Mouse (Mus musculus) adrenal gland, postnatal 36 days (tissue): ENCODE data around the gene Socs7. TPM values are rescaled to one million over a fixed set of nuclear protein-coding genes. Genes with fewer than 3 reads are reported as not detected.
A peak's percentile ranks its signal among the peaks of the same experiment; 100 is the strongest.
"Not testable (repeated sequence)": the region's sequence is repeated elsewhere in the genome, so short reads cannot be mapped to it uniquely, and the experiment has no call there.

Experiments used
- DNase-seq, 2 experiments: peaks; one replicate each; pipeline ENCODE4 v3.0.0; 2021; ENCODE audit warnings: mixed read lengths in 1 of 2
- long read RNA-seq, 2 experiments: library from polyadenylated mRNA; stranded (forward); transcript quantifications; one replicate each; pipeline ENCODE4 v2.0.0; 2021; ENCODE audit warnings: borderline sequencing depth in 2 of 2
- total RNA-seq, 2 experiments: library from RNA; stranded (reverse); gene quantifications; 2 replicates each; pipeline ENCODE4 v1.2.3; 2021

Socs7 gene
- 10 to 100 TPM; 20.6 to 22.1 TPM for total RNA-seq
- long read RNA-seq, experiment 1, partial matches to known transcripts, result 1 of 9 reads
- long read RNA-seq, experiment 1, other reads (novel, unspliced or antisense), result 8 of 9 reads
- long read RNA-seq, experiment 2, partial matches to known transcripts, result 1 of 6 reads
- long read RNA-seq, experiment 2, other reads (novel, unspliced or antisense), result 5 of 6 reads

DNA sequence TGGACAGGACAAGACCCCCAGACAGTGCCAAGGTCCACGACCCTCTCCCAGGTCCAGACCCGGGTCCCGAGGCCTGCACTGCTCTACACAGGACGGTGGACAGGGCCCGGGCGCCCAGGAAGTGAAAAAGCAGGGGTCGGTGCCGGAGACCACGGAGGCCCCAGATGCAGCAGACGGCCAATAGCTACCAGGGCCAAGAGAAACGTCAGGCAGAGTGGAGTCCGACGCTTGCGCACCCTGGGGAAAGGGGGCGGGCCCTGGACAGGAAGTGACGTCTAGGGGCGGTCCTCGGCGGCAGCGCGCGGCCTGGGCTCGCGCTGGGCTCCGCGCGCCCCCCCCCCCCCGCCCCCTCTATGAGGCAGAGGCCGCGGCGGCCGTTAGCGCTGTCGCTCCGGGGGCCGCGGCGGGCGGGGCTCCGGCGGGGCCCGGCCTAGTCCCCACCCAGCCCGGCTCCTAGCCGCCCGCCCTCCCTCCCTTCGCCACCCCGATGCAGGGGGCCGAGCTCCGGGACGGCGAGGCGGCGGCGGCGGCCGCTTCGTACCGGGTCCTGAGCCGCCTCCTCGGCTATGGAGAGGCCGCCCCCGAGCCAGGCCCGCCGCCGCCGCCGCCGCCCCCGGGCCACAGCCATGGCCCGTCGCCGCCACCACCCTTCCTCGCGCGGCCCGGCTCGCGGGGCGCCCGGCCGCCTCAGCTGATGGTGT is at the start of gene Socs7:
Socs7 (plus strand) TSS at position 604 of the 701 bp plus-strand sequence.
- DNase-seq, result peak; percentile 96 to 98

DNA sequence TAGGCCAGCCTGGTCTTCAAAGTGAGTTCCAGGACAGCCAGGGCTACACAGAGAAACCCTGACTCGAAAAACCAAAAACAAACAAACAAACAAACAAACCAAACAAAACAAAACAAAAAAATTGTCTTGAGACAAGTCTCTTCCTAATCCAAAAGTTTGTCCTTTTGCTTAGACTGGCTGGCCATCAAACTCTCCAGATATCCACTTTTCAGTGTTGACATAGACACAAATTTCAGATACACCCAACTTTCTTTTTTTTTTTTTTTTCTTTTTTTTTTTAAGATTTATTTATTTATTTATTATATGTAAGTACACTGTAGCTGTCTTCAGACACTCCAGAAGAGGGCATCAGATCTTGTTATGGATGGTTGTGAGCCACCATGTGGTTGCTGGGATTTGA is 49.5 kb upstream of the Socs7 start:
- DNase-seq, result not testable (repeated sequence)

DNA sequence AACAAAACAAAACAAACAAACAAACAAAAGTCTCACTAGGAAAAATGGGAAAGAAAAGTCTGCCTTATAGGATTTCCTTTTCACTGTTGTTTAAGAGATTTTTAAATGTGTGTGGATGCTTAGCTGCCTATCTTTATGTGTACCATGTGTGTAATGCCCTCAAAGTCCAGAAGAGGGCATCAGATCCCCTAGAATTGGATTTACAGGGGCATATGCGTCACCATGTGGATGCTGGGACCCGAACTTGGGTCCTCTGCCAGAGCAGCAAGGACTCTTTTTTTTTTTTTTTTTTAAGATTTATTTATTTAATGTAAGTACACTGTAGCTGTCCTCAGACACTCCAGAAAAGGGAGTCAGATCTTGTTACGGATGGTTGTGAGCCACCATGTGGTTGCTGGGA is 48.2 kb upstream of the Socs7 start:
- DNase-seq, result no peak

DNA sequence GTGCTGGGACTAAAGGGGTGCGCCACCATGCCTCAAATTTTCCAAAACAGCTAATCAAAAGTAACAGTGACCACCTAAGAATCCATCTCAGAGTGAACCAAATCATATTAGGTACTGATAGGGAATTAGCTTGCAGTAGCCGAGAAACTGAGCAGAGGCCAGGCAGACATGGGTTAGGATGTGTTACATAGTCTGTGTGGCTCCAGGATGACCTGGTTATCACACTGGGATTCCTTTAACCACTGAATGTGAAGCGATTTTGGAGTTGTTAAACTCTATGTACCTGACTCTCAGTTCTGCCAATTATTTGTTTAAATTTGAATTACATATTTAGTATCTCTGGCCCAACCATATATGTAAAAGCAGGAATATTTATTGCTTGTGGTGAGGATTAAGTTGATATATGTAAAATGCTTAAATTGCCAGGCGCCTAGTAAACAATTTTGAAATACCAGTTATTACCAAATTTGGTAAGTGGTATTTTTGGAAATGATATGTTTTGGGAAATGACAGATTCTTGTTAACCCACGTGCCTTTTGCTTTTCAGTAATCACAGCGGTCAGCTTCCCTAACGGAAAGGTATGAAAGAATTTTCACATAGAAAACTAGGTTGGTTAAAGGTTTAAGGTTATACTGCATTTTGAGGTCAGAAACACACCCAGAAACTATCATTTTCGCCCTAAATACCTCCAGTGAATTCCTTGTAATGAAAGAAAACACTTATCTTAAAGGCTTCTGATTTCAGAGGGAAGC is 47.4 kb upstream of the Socs7 start:
- DNase-seq, result no peak

DNA sequence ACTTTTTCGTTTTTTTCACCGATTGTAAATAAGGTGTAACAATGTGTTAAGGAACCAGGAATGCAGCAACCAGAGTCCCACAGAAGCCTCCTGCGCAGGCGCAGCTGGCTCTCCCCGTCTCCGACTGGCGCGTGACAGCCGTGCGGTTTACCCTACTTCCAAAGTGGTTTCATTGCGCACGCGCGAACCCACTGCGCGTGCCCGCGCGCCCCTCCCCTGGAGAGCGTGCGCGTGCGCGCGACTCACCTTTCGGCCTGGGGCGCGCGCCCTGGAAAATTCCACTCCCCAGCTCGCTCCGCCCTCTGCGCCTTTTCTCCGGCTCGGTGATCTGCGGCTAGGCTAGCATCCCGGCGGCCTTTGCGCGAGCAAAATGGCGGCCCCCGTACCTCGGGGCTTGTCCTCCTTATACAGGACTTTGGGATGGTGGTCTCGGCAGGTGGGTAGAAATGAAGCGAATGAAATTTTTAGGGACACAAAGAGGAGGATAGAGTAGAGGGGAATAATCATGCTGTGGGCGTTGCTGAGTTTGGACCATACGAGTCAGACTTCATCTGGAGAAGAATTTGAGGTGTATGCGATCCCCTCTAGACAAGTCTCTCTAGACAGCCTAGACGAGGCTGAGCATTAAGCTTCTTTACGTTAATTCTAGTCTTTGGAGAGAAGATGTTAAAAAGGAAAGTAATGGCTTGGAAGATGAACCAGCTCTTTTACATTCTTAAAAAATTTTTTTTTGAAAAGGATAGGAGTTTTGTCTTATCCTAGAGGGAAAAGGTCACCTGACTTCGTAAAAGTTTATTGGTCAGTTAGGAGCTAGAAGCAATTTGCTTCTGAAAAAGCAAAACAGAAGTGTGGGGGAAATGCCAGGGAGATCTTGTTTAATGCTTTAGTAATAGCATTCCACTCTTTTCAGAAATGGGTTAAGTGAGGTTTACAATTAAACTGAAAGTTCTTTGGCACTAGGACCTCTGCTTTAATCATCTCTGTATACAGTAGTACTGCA is 46.5 kb upstream of the Socs7 start, which contains the start of gene Mrpl45:
Mrpl45 (plus strand) TSS at position 213 of the 1,000 bp plus-strand sequence.
- DNase-seq, result peak; percentile 99

DNA sequence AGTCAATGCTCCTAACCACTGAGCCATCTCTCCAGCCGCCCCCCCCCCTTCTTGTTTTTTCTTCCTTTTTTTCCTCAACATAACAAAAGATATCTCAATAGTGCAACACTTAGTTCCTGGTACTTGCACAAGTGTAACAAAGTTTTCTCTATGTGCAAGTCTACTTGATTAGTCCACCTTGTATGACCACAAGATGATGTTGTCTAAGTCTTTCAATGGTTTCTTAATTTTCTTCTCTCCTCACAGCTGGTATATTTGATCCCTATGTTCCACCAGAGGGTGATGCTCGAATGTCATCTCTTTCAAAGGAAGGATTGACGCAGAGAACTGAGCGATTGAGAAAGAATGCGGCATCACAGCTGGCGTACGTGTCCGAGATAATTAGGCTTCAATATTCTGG is 41.2 kb upstream of the Socs7 start:
- no peak for DNase-seq

DNA sequence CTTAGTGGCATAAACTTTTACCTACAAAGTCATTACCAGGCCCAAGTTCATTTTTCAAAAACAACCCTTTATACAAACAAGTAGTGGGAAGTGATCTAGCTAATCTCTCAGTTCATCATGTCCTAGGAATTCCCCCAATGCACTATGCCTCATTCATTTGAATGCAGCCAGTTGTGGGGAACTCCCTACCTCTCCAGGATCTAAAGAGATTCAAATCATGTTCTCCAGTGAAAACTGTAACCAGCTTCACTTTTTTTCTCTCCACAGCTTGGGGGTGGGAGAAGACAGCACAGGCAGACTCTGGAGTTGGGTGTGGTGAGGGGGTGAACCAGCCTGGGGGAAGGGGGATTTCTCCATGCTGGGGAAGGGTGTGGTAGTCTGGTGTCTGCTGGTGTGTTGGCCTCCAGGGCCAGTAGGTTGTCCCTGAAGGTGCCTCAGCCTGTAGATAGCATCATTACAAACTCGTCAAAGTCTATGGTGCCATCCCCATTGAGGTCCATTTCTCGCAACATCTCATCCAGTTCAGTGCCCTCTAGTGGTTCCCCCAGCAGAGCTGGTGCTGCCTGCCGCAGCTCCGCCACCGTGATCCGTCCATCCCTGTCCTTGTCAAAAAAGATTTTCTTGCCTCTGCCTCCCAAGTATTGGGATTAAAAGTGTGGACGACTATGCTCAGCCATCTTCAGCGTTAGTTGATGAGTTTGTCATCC is 40.3 kb upstream of the Socs7 start:
- DNase-seq, result not testable (repeated sequence)

DNA sequence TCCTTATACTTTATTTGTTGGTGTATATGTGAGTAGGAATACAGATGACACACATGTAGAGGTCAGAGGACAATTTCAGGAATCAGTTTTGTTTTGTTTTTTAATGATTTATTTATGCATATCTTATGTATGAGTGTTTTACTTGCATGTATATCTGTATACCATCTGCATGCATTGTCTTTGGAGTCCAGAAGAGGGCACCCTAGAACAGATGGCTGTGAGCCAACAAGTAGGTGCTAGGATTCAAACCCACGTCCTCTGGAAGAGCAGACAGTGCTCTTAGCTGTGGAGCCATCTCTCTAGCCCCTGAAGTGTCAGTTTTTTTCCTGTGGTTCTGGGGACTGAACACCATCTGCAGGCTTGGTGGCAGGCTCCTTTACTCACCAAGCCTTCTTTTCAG is 37.1 kb upstream of the Socs7 start:
- DNase-seq, result no peak

DNA sequence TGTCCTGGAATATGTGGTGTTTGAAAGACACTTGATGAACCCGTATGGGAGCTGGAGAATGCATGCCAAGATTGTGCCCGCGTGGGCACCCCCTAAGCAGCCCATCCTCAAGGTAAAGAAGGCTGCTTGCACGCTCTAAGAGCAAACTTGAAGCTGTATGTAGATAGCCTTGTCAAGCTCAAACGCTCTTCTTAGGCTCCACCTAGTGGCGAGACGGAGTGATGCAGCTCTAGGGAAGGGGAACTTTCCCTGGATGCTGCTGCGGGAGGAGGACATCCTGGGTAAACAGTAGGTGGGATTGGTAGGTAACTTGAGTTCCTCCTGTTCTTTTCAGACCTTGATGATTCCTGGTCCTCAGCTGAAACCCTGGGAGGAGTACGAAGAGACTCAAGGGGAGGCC is 34.2 kb upstream of the Socs7 start:
- DNase-seq, result peak; percentile 63 to 71

DNA sequence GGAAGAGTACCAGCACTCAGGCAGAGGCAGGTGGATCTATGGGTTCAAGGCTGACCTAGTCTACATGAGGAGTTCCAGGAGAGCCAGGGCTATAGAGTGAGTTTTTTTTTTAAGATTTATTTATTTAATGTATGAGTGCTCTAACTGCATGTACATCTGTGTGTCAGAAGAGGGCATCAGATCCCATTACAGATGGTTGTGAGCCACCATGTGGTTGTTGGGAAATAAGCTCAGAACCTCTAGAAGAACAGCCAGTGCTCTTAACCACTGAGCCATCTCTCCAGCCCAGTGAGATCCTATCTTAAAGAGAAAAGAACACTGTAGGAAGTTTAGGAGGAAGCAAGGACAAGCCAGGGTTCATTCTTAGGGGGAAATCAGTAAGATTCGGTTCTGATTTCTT is 32.0 kb upstream of the Socs7 start:
- no peak for DNase-seq

DNA sequence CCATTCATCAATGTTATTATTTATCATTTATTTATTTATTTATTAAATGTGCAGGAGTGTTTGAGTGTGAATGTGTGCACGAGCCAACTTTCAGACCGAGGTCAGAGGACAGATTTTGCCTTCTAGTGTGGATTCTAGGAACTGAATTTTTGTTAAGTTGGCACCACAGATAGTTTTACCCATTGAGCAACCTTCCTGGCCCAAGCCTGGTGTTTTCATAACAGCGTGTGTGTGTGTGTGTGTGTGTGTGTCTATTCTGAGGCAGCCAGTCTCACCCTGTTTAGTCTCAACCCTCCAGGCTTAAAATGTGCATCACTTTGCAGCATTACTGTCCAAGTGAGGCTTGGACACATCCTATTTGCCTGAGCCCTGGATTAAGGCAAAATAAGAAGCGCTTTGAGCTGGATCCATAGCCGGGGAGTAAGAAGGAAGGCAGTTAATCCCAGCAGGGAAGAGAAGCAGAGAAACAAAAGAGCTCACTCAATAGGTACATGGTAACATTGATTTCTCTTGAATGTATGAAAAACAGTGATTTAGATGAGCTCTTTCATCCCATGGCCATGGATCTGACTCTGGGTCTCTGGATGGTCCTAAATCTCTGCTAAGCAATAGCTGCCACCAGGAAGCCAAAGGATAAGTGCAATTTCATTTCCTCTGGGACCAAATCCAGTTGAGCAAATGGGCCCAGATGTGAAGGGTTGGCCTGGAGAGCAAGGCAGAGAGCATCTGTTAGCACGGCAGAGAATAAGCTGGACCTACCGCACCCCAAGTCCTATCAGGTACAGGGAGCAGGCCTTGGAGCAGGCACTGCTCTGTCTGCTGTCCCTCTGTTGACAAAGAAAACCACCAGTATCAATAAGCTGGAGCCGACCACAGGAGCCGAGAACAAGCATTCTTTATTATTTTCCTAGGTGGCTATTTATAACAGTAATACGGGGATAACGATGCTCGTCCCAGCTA is 30.8 kb upstream of the Socs7 start:
- peak in 1 of 2 experiments; percentile 18 for DNase-seq

DNA sequence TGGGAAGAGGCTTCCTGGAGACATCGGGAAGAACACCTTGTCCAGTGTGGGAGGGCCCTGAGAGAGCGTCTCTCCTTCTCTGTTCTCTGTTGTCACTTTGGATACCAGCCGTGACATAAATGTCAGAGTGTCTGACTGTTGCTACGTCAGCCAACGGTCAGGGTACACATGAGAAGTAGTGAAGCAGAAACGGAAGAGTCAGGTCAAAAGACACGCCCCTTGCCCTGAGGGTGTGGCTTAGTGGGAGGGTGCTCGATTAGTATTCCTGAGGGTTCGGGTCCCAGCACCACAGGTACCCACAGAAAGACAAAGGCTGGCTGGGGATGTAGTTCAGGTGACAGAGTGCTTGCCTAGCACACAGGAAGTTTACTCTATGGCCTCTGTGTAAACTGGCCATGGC is 29.3 kb upstream of the Socs7 start:
- DNase-seq, result no peak

DNA sequence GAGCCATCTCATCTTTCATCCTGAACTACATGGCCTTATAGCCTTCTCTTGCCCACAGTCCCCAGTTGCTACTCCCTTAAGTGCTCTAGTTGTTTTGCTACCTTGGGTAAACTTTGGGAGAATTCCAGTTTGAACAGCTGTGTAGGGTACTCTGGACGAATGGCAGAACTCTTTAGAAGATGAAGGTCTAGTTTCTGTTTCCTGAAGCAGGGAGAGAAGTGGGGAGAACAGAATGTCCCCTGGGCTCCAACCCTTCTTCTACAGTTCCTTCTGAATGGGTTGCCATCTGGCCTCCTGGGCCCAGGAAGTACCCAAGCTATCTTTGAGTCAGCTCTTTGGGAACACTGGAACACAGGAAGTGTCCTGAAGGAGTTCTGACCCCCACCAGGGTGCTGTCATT is 28.5 kb upstream of the Socs7 start:
- no peak for DNase-seq

DNA sequence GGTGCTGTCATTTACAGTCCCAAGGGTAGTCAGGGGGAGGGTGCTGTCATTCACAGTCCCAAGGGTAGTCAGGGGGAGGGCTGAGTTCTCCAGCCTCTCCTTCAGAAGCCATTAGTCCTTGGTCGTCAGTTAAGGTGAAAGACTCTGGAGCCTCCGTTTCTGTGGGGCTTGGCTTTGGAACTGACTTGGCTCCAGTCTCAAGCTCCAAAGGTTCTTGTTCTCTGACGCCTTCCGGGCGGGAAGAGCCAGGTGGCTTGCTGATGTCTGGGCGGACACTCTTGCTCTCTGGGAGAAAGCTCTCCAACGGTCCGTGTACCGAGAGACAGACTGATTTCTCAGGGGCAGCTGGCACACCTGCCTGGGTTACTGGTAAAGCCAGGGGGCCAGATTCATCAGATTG is 28.0 kb upstream of the Socs7 start:
- DNase-seq, result no peak

DNA sequence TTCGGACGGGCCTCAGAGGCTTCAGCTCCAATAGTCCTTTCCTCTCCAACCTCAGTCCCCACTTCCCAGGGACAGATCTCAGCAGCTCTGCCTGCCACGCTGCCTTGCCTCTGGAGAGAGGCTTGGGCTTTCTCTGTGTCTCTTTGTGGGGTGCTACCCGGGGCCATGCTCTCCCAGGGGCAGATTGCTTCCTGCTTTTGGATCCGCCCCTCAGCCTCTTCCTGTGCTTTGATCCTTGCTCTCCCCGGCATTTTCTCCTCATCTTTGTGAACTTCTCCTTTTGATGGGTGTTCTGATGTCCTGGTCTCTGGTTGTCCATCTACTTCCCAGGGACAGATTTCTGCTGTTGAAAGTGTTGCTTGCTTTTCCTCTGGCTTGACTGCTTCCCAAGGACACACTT is 26.1 kb upstream of the Socs7 start:
- DNase-seq, result no peak

DNA sequence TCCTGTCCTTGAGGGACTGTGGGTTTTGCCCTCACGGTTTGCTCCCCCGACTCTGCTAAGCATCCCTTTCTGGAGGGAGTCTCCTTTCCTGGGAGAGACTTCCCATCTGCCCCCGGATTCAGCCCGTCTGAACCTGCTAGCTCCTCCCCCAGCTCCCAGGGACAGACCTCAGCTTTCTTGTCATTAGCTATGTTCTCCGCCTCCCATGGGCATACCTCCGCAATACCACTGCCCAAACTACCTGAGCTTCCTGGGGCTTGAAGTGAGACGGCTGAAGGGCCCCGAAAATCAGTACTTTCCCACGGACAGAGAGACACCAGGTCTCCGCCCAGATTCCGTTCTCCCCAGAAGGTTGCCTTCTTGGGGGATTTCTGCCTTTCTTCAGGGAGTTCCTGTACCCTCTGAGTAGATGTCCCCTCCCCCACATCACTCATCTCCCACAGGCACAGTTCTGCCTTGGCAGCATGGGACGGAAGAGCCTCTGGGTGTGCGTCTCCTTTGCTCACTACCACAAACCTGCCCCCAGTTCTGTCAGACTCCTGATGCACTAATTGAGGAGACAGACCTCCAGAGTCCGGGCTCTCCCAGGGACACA is 25.5 kb upstream of the Socs7 start:
- DNase-seq, result no peak

DNA sequence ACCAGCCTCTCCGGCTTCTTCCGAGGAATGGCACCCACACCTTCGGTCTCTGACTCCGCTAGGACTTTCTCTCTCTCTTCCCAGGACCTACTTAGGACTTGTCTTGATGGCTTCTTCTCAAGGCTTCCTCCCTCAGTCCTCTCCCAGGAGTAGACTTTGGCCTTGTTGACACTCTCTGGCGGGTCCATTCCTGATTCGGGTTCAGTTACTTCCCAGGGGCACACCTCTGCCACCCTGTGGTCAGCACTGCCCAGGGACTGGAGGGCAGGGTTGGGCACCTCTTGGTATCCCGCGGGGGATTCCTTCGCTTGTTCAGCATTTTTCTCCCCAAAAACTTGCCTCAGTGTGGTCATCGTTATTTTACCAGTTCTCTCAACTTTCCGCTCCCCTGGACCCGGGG is 25.0 kb upstream of the Socs7 start:
- no peak for DNase-seq

DNA sequence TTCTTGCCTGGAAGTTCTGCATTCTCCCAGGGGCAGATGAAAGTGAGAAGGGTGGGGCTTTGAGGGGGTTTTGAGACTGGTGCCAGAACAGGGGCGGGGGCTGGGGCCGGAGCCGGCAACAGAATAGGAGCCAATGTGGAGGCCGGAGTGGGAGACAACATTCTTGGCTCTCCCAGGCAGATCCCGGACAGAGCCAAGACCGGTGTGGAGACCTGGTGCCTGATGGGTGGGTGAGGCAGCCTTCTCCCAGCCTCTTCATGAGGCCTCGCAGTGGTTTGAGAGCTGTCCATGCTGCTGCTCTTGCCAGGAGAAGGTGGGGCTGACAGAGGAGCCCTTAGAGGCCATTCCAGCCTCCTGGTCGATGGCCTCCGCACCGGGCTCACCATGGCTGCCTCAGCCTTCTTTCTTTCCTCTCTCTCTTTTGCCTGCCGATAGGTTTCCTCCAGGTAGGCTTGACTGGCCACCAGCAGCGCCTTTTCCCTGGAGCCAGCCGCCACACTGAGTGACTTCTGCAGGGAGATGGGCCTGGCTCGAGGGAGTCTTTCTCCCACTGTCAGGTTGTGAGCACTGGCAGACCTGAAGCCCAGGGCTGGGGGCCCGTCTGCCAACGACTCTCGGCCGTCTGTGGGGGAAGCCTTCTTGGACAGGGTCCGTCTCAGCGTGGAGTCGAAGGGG is 23.9 kb upstream of the Socs7 start:
- no peak for DNase-seq

DNA sequence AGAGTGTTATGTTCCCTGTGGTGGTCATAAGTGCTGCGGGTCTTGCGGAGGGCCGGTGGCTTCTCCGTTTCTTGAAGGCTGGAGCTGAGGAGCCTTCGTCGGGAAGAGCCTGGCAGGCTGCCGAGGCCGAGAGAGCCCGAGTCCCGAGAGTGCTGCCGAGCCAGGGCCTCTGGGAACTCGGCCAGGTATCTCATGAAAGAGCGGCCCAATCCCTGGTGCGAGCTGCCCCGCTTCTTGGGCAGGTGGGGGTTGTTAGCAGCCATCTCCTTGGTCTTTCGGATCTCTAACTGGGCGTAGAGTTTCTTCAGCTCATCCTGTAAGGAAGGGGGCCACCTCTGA is 23.4 kb upstream of the Socs7 start:
- peak; percentile 74 to 85 for DNase-seq
